Mouse (Mus musculus): Measurements from ENCODE around the gene Iqch.

GRCm38 (mm10) chr9:63555460-63555990 lies 46.8 kb downstream of the Iqch start:
- TF ChIP-seq TAL1 (IDR thresholded peaks at IDR 0.05; ENCODE audit: low read length) (no peak), GATA1 (IDR thresholded peaks at IDR 0.05; ENCODE audit: low read length) (no peak)

All from erythroblast, embryonic 14.5 days (primary cell).